Mouse (Mus musculus): ENCODE data around the gene Cks1b. TPM values are rescaled to one million over a fixed set of nuclear protein-coding genes. Genes with fewer than 3 reads are reported as not detected.
A peak's percentile ranks its signal among the peaks of the same experiment; 100 is the strongest.

The Cks1b gene
- polyA plus RNA-seq, 1 experiment from 2014 or later: 352 TPM

- no peak for ATAC-seq
These were observed 8.5 kb downstream of the Cks1b start for GRCm38 (mm10) chr3:89409701-89410100.

GRCm38 (mm10) chr3:89408448-89408847 lies 9.7 kb downstream of the Cks1b start:
- H3K36me3 ChIP-seq (ENCODE audit: poor library complexity, severe bottlenecking): peaks cover 37% of the 10 kb centered on the region
- WGBS: 67% methylated on average over 16 of the region's 16 CpGs
- no peak for ATAC-seq
- H3K4me2 ChIP-seq: no peak overlapping the region
- no peak overlapping the region for H3K27ac ChIP-seq
- H3K9me3 ChIP-seq (replicated peaks): no peaks in the 10 kb centered on the region
- H3K27me3 ChIP-seq: no peaks in the 10 kb centered on the region
- no peak overlapping the region for H3K4me3 ChIP-seq
- H3K4me1 ChIP-seq: peaks cover 11% of the 10 kb centered on the region
- no peak overlapping the region for H3K9ac ChIP-seq

More at GRCm38 (mm10) chr3:89409701-89410100, 8.5 kb downstream of the Cks1b start:
- H3K27me3 ChIP-seq: no peaks in the 10 kb centered on the region
- H3K4me2 ChIP-seq: no peak overlapping the region
- no peaks in the 10 kb centered on the region for H3K9me3 ChIP-seq (replicated peaks)
- H3K4me3 ChIP-seq: no peak overlapping the region
- peaks cover 11% of the 10 kb centered on the region for H3K4me1 ChIP-seq
- H3K36me3 ChIP-seq (ENCODE audit: poor library complexity, severe bottlenecking): peaks cover 38% of the 10 kb centered on the region
- no peak overlapping the region for H3K9ac ChIP-seq
- WGBS: 96% methylated on average over 3 of the region's 3 CpGs
- no peak overlapping the region for H3K27ac ChIP-seq

- Histone ChIP-seq H3K9ac (0 out of 2 replicates have a peak overlapping the region, but pooled peaks have one; percentile 4), H3K4me3 (no peak overlapping the region), H3K27me3 (no peaks in the 10 kb centered on the region), H3K27ac (no peak overlapping the region), H3K36me3 (ENCODE audit: poor library complexity, severe bottlenecking) (peaks cover 50% of the 10 kb centered on the region), H3K4me2 (no peak overlapping the region), H3K4me1 (peaks cover 11% of the 10 kb centered on the region), H3K9me3 (replicated peaks) (no peaks in the 10 kb centered on the region)
- WGBS: 89% methylated on average over 6 of the region's 6 CpGs
- no peak for ATAC-seq
These were observed 11.3 kb downstream of the Cks1b start for GRCm38 (mm10) chr3:89406887-89407286.

- H3K9me3 ChIP-seq (replicated peaks): no peaks in the 10 kb centered on the region
- H3K4me2 ChIP-seq: no peak within 1 kb of the TSS
- H3K9ac ChIP-seq: no peak within 1 kb of the TSS
- 74% methylated on average over 5 of the region's 5 CpGs for WGBS
- H3K27me3 ChIP-seq: no peaks in the 10 kb centered on the region
- H3K27ac ChIP-seq: no peak within 1 kb of the TSS
- ATAC-seq: no peak
- H3K4me1 ChIP-seq: peaks cover 4% of the 10 kb centered on the region; the same call in 1 of the 2 replicates
- H3K4me3 ChIP-seq: no peak within 1 kb of the TSS
- peaks cover 50% of the 10 kb centered on the region for H3K36me3 ChIP-seq (ENCODE audit: poor library complexity, severe bottlenecking)
These were observed 15.5 kb downstream of the Cks1b start, which contains the start of gene Lenep for GRCm38 (mm10) chr3:89402693-89403092. Gene Lenep (minus strand): TSS chr3:89402793.

- H3K27me3 ChIP-seq: no peaks in the 10 kb centered on the region
- H3K4me2 ChIP-seq: no peak overlapping the region
- H3K36me3 ChIP-seq (ENCODE audit: poor library complexity, severe bottlenecking): peaks cover 42% of the 10 kb centered on the region
- H3K27ac ChIP-seq: no peak overlapping the region
- H3K9me3 ChIP-seq (replicated peaks): no peaks in the 10 kb centered on the region
- 92% methylated on average over 7 of the region's 7 CpGs for WGBS
- no peak overlapping the region for H3K4me3 ChIP-seq
- no peak overlapping the region for H3K9ac ChIP-seq
- no peak for ATAC-seq
- peaks cover 6% of the 10 kb centered on the region; the same call in 1 of the 2 replicates for H3K4me1 ChIP-seq
These were observed 16.9 kb downstream of the Cks1b start for GRCm38 (mm10) chr3:89401329-89401728.

GRCm38 (mm10) chr3:89396654-89397005 lies 21.6 kb downstream of the Cks1b start:
- peaks cover 48% of the 10 kb centered on the region for H3K4me1 ChIP-seq

GRCm38 (mm10) chr3:89395806-89396653 lies 22.2 kb downstream of the Cks1b start:
- peak overlapping the region; percentile 63 for H3K9ac ChIP-seq
- peaks cover 54% of the 10 kb centered on the region for H3K4me1 ChIP-seq
- under 1% methylated on average over 34 of the region's 44 CpGs for WGBS
- H3K9me3 ChIP-seq (replicated peaks): no peaks in the 10 kb centered on the region
- H3K4me2 ChIP-seq: peak overlapping the region; percentile 96
- H3K4me3 ChIP-seq: peak overlapping the region; percentile 48
- peaks cover 27% of the 10 kb centered on the region for H3K27me3 ChIP-seq
- H3K36me3 ChIP-seq (ENCODE audit: poor library complexity, severe bottlenecking): 0 out of 2 replicates have a peak, but pooled peaks cover 2% of the 10 kb centered on the region
- no peak overlapping the region for H3K27ac ChIP-seq
- ATAC-seq: no peak

More at GRCm38 (mm10) chr3:89396654-89397005, 21.6 kb downstream of the Cks1b start:
- WGBS: 0% methylated on average over 4 of the region's 4 CpGs
- Histone ChIP-seq H3K9ac (peak overlapping the region; percentile 63; the same call in 1 of the 2 replicates), H3K27ac (no peak overlapping the region), H3K27me3 (peaks cover 27% of the 10 kb centered on the region), H3K4me2 (peak overlapping the region; percentile 96), H3K4me3 (peak overlapping the region; percentile 48), H3K36me3 (ENCODE audit: poor library complexity, severe bottlenecking) (peaks cover 8% of the 10 kb centered on the region; the same call in 1 of the 2 replicates), H3K9me3 (replicated peaks) (no peaks in the 10 kb centered on the region)
- no peak for ATAC-seq

- WGBS: 8% methylated on average over 10 of the region's 10 CpGs
- Histone ChIP-seq H3K9ac (peak overlapping the region; percentile 63; the same call in 1 of the 2 replicates), H3K4me3 (peak overlapping the region; percentile 48), H3K27me3 (peaks cover 27% of the 10 kb centered on the region), H3K36me3 (ENCODE audit: poor library complexity, severe bottlenecking) (no peaks in the 10 kb centered on the region), H3K27ac (no peak overlapping the region), H3K9me3 (replicated peaks) (no peaks in the 10 kb centered on the region), H3K4me1 (peaks cover 61% of the 10 kb centered on the region), H3K4me2 (peak overlapping the region; percentile 96)
- ATAC-seq: no peak
These were observed 22.8 kb downstream of the Cks1b start for GRCm38 (mm10) chr3:89395419-89395805.

- H3K27me3 ChIP-seq: peaks cover 27% of the 10 kb centered on the region
- H3K4me1 ChIP-seq: peaks cover 66% of the 10 kb centered on the region
- H3K9ac ChIP-seq: peak overlapping the region; percentile 63; the same call in 1 of the 2 replicates
- H3K4me2 ChIP-seq: peak overlapping the region; percentile 96
- H3K4me3 ChIP-seq: peak overlapping the region; percentile 48
- WGBS: under 1% methylated on average over 12 of the region's 12 CpGs
- peak; percentile 6; the same call in 1 of the 2 replicates for ATAC-seq
- H3K9me3 ChIP-seq (replicated peaks): no peaks in the 10 kb centered on the region
- H3K36me3 ChIP-seq (ENCODE audit: poor library complexity, severe bottlenecking): no peaks in the 10 kb centered on the region
- H3K27ac ChIP-seq: 0 out of 2 replicates have a peak overlapping the region, but pooled peaks have one; percentile 60
These were observed 23.3 kb downstream of the Cks1b start for GRCm38 (mm10) chr3:89394894-89395256.

- Histone ChIP-seq H3K4me2 (peak within 1 kb of the TSS; percentile 96), H3K4me3 (peak within 1 kb of the TSS; percentile 48), H3K36me3 (ENCODE audit: poor library complexity, severe bottlenecking) (no peaks in the 10 kb centered on the region), H3K9me3 (replicated peaks) (no peaks in the 10 kb centered on the region), H3K9ac (peak within 1 kb of the TSS; percentile 63), H3K27me3 (peaks cover 27% of the 10 kb centered on the region), H3K4me1 (peaks cover 66% of the 10 kb centered on the region), H3K27ac (peak within 1 kb of the TSS; percentile 60)
- ATAC-seq: peak; percentile 57
- under 1% methylated on average over 39 of the region's 42 CpGs for WGBS
These were observed 23.9 kb downstream of the Cks1b start, which contains the start of gene Zbtb7b for GRCm38 (mm10) chr3:89394006-89394893. Gene Zbtb7b (minus strand): TSS chr3:89394776.

- 1% methylated on average over 15 of the region's 15 CpGs for WGBS
- ATAC-seq: peak; percentile 94
- peaks cover 27% of the 10 kb centered on the region for H3K27me3 ChIP-seq
- H3K4me2 ChIP-seq: peak overlapping the region; percentile 96
- H3K36me3 ChIP-seq (ENCODE audit: poor library complexity, severe bottlenecking): no peaks in the 10 kb centered on the region
- H3K27ac ChIP-seq: peak overlapping the region; percentile 60
- H3K9ac ChIP-seq: peak overlapping the region; percentile 63
- no peaks in the 10 kb centered on the region for H3K9me3 ChIP-seq (replicated peaks)
- H3K4me1 ChIP-seq: peaks cover 66% of the 10 kb centered on the region
- peak overlapping the region; percentile 48 for H3K4me3 ChIP-seq
These were observed 24.6 kb downstream of the Cks1b start for GRCm38 (mm10) chr3:89393605-89394004.
